Mouse (Mus musculus): ENCODE measurements around the gene Lrrc58. TPM values are rescaled to one million over a fixed set of nuclear protein-coding genes. Genes with fewer than 3 reads are reported as not detected.

Gene Lrrc58
- polyA plus RNA-seq, 1 experiment: 31.1 TPM

- no peak for DNase-seq (ENCODE audit: low read depth)
Measured at GRCm38 (mm10) chr16:37920842-37921409, 52.7 kb downstream of the Lrrc58 start.

GRCm38 (mm10) chr16:37926087-37926486 lies 57.9 kb downstream of the Lrrc58 start:
- no peak for DNase-seq (ENCODE audit: low read depth)

GRCm38 (mm10) chr16:37927117-37927516 lies 58.9 kb downstream of the Lrrc58 start:
- no peak for DNase-seq (ENCODE audit: low read depth)

- no peak for DNase-seq (ENCODE audit: low read depth)
Measured at GRCm38 (mm10) chr16:37929006-37929405, 60.8 kb downstream of the Lrrc58 start.

GRCm38 (mm10) chr16:37929626-37930025 lies 61.4 kb downstream of the Lrrc58 start:
- no peak for DNase-seq (ENCODE audit: low read depth)

GRCm38 (mm10) chr16:37934932-37935331 lies 66.7 kb downstream of the Lrrc58 start:
- no peak for DNase-seq (ENCODE audit: low read depth)

- DNase-seq (ENCODE audit: low read depth): no peak
Measured at GRCm38 (mm10) chr16:37937276-37937675, 69.1 kb downstream of the Lrrc58 start.

Other genes with a start within 250 kb of the Lrrc58 start
- gene Ndufb4, start 213.9 kb upstream of the Lrrc58 start, polyA plus RNA-seq (2012; rRNA removed): 65.0 and 93.1 TPM in 2 replicates
- 56.9 and 84.0 TPM in 2 replicates for gene Fstl1, start 91.5 kb upstream of the Lrrc58 start, polyA plus RNA-seq (2012; rRNA removed)
- 0.12 and 0.14 TPM in 2 replicates for gene Gm36028, start 7.2 kb upstream of the Lrrc58 start, polyA plus RNA-seq (2012; rRNA removed)
- 1.1 and 1.5 TPM in 2 replicates for gene Gpr156, start 48.1 kb downstream of the Lrrc58 start, polyA plus RNA-seq (2012; rRNA removed)
- gene Gsk3b, start 220.6 kb downstream of the Lrrc58 start, polyA plus RNA-seq (2012; rRNA removed): 16.7 and 22.8 TPM in 2 replicates

All from gonadal fat pad, adult 2 months (tissue).